Mouse (Mus musculus): ENCODE results near the gene Tppp3.

- TF ChIP-seq ELF1 (IDR thresholded peaks at IDR 0.05; ENCODE audit: low read depth, low read length) (no peak), EP300 (IDR thresholded peaks at IDR 0.05; ENCODE audit: low read length) (no peak), POLR2AphosphoS2 (IDR thresholded peaks at IDR 0.05; ENCODE audit: low read depth, low read length) (no peak)
Observed at GRCm38 (mm10) chr8:105468002-105468720, 3.2 kb downstream of the Tppp3 start.
